Mouse (Mus musculus): Measurements from ENCODE around the gene Ppp1r35. TPM values are rescaled to one million over a fixed set of nuclear protein-coding genes. Genes with fewer than 3 reads are reported as not detected.

The Ppp1r35 gene
- polyA plus RNA-seq, 1 experiment from 2014 or later = 33.2 TPM

DNA sequence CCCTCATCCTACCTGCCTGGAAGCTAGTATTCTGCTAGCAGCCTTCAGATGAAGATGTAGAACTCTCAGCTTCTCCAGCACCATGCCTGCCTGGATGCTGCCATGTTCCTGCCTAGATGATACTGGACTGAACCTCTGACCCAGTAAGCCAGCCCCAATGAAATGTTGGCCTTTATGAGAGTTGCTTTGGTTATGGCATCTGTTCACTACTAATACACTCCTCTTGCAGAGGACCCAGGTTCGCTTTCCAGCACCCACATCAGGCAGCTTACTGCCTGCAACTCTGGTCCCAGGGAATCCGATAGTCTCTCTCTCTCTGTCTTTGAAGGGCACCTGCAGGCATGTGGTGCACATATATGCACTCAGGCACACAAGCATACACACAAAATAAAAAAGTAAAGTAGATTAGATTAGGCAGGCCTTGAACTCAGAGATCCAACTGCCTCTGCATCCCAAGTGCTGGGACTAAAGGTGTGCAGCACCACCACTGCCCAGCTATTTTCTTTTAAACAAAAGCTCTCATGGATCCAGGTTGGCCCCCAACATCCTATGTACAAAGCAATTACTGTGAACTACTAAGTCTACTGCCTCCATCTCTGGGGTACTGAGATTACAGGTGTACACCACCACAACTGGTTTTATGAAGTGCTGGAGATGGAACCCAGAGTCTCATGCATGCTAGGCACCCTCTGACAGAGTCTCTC lies 2.9 kb upstream of the Ppp1r35 start:
- no peak for ATAC-seq (replicated peaks; ENCODE audit: low FRiP score)
- Histone ChIP-seq H3K4me1 (peaks cover 38% of the 10 kb centered on the region), H3K9ac (no peak overlapping the region), H3K9me3 (replicated peaks) (no peaks in the 10 kb centered on the region), H3K27ac (peak overlapping the region; percentile 63), H3K4me3 (replicated peaks) (no peak overlapping the region), H3K4me2 (no peak overlapping the region; the same call in 1 of the 2 replicates), H3K36me3 (peaks cover 9% of the 10 kb centered on the region), H3K27me3 (no peaks in the 10 kb centered on the region)
- WGBS = 96% methylated on average over 2 of the region's 2 CpGs

DNA sequence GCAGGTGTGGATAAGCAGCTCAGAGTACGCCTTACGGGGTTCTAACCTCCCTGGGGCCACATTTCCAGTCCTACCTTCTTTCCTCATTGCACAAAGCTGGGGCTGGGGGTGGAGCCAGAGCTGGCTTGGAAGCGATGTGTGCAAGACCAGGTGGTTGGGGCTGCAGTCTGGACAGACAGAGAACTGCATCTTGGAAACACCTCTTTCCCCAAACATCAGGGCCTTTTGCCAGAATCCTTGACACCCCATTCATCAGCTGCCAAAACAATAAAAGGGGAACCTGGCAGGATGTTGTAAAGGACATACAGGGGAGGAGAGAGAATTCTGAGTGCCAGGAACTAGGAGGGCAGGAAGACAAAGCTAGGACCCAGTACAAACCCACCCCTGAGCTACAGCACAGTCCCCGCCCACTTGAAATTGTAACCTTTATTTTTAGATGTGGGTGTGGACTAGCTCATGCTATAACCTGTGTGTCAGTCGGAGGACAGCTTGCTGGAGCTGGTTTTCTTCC lies 2.2 kb upstream of the Ppp1r35 start:
- H3K36me3 ChIP-seq = peaks cover 16% of the 10 kb centered on the region
- H3K4me2 ChIP-seq = peak overlapping the region; percentile 12; the same call in 1 of the 2 replicates
- no peak overlapping the region for H3K9ac ChIP-seq

DNA sequence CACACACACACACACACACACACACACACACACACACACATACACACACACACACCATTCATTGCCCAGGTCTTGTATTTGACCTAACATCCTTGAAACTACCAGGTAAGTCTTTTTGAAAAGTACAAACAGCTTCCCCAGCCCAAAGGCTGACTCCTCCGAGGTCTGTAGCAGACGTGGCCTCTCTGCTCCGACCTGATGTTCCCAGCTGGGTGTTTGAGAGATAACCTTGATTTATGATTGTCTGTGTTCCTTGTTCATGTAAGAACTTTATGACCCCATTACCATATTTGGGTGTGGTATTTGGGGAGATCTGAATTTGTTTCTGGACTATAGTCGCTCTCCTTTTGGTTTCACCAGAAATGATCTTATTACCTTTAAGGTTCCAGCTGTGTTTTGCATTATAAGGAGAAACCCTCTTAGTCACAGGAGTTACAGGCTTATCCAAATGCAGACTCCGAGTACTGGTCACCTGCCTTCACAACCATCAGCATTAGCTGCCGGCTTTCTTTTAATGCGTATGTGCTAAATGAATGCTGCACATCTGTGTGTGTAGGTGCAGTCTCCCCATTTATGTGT lies 1.3 kb upstream of the Ppp1r35 start:
- Histone ChIP-seq H3K4me3 (replicated peaks) (no peak overlapping the region), H3K27me3 (no peaks in the 10 kb centered on the region), H3K27ac (0 out of 2 replicates have a peak overlapping the region, but pooled peaks have one; percentile 95), H3K4me1 (peaks cover 47% of the 10 kb centered on the region), H3K9me3 (replicated peaks) (no peaks in the 10 kb centered on the region), H3K36me3 (peaks cover 25% of the 10 kb centered on the region), H3K4me2 (0 out of 2 replicates have a peak overlapping the region, but pooled peaks have one; percentile 90), H3K9ac (no peak overlapping the region)
- WGBS = 66% methylated on average over 7 of the region's 7 CpGs
- ATAC-seq (replicated peaks; ENCODE audit: low FRiP score) = no peak

More for the DNA sequence above, 2.2 kb upstream of the Ppp1r35 start:
- Histone ChIP-seq H3K27ac (peak overlapping the region; percentile 63), H3K4me1 (peaks cover 38% of the 10 kb centered on the region), H3K4me3 (replicated peaks) (no peak overlapping the region), H3K27me3 (no peaks in the 10 kb centered on the region), H3K9me3 (replicated peaks) (no peaks in the 10 kb centered on the region)
- WGBS = 29% methylated on average over 5 of the region's 5 CpGs
- ATAC-seq (replicated peaks; ENCODE audit: low FRiP score) = no peak

DNA sequence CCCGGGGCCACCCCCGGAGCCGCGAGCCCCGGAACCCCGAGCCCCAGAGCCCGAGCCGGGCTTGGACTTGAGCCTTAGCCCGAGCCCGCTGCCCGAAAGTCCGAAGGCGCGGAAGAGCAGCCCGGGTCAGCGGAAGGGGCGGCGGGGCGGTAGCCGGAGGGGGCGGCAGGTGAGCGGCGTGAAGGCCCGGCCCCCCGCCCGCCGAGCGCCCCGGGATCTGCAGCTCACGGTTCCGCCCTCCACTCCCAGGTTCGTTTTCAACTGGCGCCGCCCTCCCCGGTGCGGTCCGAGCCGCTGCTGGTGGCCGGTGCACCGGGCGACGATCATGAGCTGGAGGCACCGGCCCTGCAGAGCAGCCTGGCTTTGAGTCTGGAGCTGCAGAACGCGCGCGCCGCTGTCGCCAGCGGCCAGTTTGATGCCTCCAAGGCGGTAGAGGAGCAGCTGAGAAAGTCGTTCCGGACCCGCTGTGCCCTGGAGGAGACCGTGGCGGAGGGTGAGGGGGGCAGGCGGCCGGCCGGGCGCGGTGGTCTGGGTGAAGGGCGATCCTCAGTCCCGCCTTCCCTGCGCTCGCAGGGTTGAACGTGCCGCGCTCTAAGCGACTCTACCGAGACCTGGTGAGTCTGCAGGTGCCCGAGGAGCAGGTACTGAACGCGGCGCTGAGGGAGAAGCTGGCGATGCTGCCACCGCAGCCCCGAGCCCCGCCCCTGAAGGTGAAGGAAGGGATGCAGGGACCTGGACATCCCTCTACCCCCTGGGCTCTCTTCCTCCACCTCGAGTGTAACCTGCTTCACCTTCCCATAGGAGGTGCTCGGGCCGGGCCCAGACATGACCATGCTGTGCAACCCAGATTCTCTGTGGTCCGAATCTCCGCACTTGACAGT lies 644 bp downstream of the Ppp1r35 start:
- ATAC-seq (replicated peaks; ENCODE audit: low FRiP score) = peak; percentile 32
- H3K36me3 ChIP-seq = peaks cover 44% of the 10 kb centered on the region
- no peaks in the 10 kb centered on the region for H3K9me3 ChIP-seq (replicated peaks)
- peak overlapping the region; percentile 91 for H3K9ac ChIP-seq
- peak overlapping the region; percentile 95 for H3K27ac ChIP-seq
- H3K4me3 ChIP-seq (replicated peaks) = peak overlapping the region; percentile 89
- peaks cover 67% of the 10 kb centered on the region for H3K4me1 ChIP-seq
- no peaks in the 10 kb centered on the region for H3K27me3 ChIP-seq
- WGBS = under 1% methylated on average over 80 of the region's 83 CpGs
- H3K4me2 ChIP-seq = peak overlapping the region; percentile 90

DNA sequence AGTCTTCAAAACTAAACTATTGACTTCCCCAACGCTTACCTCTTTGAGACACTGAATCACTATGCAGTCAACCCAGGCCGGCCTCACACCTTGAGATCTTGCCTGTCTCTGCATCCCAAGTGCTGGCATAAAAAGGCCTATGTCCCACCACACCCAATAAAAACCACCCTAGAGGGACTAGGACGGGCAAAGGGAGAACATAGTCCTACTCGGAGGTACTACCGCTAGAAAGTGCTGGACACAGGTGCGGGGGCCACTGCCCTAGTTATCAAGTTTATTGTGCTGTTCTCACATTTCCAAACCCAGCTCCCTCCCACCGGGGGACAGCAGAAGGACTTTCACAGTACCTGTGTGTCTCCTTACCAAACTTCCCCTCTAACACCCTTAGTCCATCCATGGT lies 3.0 kb downstream of the Ppp1r35 start:
- Histone ChIP-seq H3K4me3 (replicated peaks) (no peak overlapping the region), H3K27ac (0 out of 2 replicates have a peak overlapping the region, but pooled peaks have one; percentile 22), H3K4me1 (peaks cover 69% of the 10 kb centered on the region), H3K27me3 (no peaks in the 10 kb centered on the region), H3K36me3 (peaks cover 51% of the 10 kb centered on the region), H3K9ac (no peak overlapping the region), H3K4me2 (no peak overlapping the region), H3K9me3 (replicated peaks) (no peaks in the 10 kb centered on the region)
- 91% methylated on average over 7 of the region's 7 CpGs for WGBS
- no peak for ATAC-seq (replicated peaks; ENCODE audit: low FRiP score)

DNA sequence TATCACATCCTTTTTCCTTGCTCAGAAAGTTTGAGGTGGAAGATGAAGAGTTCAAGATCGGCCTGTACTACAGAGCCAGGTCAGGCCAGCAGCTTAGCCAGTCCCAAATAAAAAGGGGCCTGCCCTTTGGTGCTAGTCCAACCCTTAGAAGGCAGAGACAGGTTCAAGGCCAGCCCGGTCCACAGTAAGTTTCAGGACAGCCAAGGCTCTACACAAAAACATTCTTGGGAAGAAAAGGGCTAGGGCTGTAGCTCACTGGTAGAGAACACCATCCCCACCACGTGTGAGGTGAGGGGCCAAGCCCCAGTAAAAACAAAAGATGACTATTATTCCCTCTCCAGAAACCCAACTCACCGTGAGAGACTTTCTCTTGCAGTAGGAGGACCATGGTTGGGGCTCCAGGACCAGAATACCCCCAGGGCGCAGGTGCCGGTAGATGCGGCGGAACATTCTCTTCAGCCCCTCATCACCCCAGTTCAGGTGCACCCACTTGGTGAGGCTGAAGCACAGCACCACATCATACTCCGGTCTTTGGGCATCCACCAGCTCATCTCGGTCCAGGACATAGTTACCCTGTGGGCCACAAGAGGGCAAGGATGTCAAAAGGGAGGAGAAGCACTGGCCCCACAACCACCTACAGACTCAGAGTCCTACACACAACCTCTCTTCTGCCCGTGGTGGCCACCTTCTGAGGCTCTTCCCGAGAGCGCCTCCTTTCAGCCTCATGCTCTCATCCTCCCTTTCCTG lies 4.3 kb downstream of the Ppp1r35 start:
- 72% methylated on average over 13 of the region's 13 CpGs for WGBS
- peak overlapping the region; percentile 90 for H3K4me2 ChIP-seq
- peaks cover 62% of the 10 kb centered on the region for H3K4me1 ChIP-seq
- peaks cover 51% of the 10 kb centered on the region for H3K36me3 ChIP-seq
- no peaks in the 10 kb centered on the region for H3K9me3 ChIP-seq (replicated peaks)
- H3K9ac ChIP-seq = peak overlapping the region; percentile 92; the same call in 1 of the 2 replicates
- H3K27me3 ChIP-seq = no peaks in the 10 kb centered on the region
- peak overlapping the region; percentile 92 for H3K4me3 ChIP-seq (replicated peaks)
- ATAC-seq (replicated peaks; ENCODE audit: low FRiP score) = no peak
- 0 out of 2 replicates have a peak overlapping the region, but pooled peaks have one; percentile 22 for H3K27ac ChIP-seq

DNA sequence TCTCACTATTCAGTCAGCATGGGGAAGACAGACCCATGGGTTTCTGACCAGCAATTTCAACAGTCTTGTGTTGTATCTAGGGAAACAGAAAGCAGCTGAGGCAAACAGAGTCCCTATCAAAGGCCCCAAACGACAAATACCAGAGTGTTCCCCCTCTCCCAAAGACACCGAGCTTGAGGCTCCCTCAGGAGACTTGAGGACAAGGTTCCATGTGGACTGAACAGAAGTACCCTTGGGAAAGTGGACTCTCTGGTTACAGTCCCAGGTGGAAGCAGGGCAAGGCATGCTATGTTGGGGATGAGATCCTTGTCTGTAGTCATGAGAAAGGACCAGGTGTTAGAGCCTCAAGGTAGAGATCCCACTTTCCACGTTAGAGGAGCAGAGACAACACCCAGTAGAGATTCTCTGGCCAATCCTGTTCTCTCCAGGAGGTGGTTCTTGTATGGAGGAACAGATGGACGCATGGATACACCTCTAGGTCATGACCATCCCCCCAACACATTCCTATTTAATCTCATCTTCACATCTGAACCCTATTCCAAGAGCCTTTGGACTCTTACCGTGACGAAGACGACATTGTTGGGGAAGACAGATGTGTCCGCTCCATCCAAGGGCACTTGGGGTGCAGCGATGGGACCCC lies 5.4 kb downstream of the Ppp1r35 start:
- 57% methylated on average over 9 of the region's 9 CpGs for WGBS
- H3K9ac ChIP-seq = peak overlapping the region; percentile 92
- ATAC-seq (replicated peaks; ENCODE audit: low FRiP score) = no peak

DNA sequence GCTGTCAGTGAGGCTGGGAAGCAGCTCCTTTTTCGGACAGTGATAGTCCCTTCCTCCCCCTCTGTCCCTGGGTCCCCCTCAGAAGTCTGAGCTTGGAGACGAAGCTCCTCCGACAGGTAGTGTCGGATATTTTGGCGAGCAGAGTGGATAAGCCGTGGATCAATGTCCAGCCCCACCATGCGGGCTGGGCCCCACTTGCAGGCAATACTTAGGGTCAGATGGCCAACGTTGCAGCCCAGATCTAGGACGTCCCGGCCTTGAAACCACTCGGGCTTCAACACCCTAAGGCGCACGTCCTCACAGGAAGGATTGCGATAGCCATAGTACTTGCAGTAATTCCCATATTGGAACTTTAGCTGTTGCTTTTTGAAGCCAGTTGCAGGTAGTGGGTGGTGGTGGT lies 5.9 kb downstream of the Ppp1r35 start:
- H3K27ac ChIP-seq = peak overlapping the region; percentile 98; the same call in 1 of the 2 replicates
- H3K36me3 ChIP-seq = peaks cover 51% of the 10 kb centered on the region

More for the DNA sequence above, 5.4 kb downstream of the Ppp1r35 start:
- peaks cover 62% of the 10 kb centered on the region for H3K4me1 ChIP-seq
- H3K27me3 ChIP-seq = no peaks in the 10 kb centered on the region
- H3K9me3 ChIP-seq (replicated peaks) = no peaks in the 10 kb centered on the region
- H3K27ac ChIP-seq = peak overlapping the region; percentile 4; the same call in 1 of the 2 replicates
- peak overlapping the region; percentile 92 for H3K4me3 ChIP-seq (replicated peaks)
- peak overlapping the region; percentile 90 for H3K4me2 ChIP-seq
- peaks cover 51% of the 10 kb centered on the region for H3K36me3 ChIP-seq

DNA sequence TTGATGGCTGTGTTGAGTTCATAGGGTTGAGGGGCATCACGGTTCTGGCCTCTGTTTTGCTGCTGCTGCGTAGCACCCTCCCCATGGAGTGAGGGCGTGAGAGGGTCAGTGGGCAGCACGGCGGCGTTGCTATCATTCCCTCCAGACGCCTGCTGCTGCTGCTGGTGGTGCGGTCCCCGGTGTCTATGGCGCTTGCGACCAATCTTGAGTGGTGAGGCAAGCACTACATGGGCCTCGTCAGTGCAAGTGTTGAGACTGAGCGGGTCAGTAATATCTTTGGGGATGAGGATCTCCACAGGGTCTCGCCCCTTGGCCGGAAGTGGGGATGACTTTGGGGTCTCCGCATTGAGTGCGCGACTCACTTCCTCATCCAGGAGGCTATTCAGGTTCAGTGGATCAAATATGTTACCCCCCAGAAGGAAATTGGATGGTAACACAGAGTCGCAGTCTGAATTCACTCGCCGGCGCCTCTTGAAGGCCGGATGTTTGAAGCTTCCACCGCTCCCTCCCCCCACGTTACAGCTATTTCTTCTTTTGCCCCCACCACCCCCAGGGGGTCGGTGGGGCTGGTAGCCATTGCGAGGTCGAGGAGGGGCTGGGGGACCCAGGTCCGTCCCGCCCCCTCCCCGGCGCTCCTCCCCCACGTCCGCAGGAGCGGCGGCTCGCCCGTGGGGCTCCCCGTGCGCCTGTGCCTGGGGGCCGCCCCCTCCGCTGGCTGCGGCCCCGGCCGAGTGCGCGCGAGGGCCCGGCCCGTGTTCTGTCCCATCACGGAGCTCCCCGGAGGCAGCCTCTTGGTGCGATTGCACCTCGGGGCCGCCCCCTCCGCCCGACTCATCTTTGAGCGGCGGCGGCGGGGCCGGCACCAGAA lies 6.7 kb downstream of the Ppp1r35 start:
- H3K27me3 ChIP-seq = no peaks in the 10 kb centered on the region
- peak; percentile 10 for ATAC-seq (replicated peaks; ENCODE audit: low FRiP score)
- H3K4me2 ChIP-seq = peak overlapping the region; percentile 90
- H3K27ac ChIP-seq = peak overlapping the region; percentile 98
- peak overlapping the region; percentile 92 for H3K9ac ChIP-seq
- H3K9me3 ChIP-seq (replicated peaks) = no peaks in the 10 kb centered on the region
- H3K36me3 ChIP-seq = peaks cover 46% of the 10 kb centered on the region
- 3% methylated on average over 54 of the region's 62 CpGs for WGBS
- H3K4me1 ChIP-seq = peaks cover 50% of the 10 kb centered on the region
- H3K4me3 ChIP-seq (replicated peaks) = peak overlapping the region; percentile 92

More for the DNA sequence above, 5.9 kb downstream of the Ppp1r35 start:
- Histone ChIP-seq H3K4me1 (peaks cover 59% of the 10 kb centered on the region), H3K27me3 (no peaks in the 10 kb centered on the region), H3K9me3 (replicated peaks) (no peaks in the 10 kb centered on the region), H3K4me2 (peak overlapping the region; percentile 90), H3K4me3 (replicated peaks) (peak overlapping the region; percentile 92), H3K9ac (peak overlapping the region; percentile 92)
- WGBS = 73% methylated on average over 14 of the region's 14 CpGs
- no peak for ATAC-seq (replicated peaks; ENCODE audit: low FRiP score)

Measured in kidney, embryonic 15.5 days (tissue).